In the genomic region with DNA sequence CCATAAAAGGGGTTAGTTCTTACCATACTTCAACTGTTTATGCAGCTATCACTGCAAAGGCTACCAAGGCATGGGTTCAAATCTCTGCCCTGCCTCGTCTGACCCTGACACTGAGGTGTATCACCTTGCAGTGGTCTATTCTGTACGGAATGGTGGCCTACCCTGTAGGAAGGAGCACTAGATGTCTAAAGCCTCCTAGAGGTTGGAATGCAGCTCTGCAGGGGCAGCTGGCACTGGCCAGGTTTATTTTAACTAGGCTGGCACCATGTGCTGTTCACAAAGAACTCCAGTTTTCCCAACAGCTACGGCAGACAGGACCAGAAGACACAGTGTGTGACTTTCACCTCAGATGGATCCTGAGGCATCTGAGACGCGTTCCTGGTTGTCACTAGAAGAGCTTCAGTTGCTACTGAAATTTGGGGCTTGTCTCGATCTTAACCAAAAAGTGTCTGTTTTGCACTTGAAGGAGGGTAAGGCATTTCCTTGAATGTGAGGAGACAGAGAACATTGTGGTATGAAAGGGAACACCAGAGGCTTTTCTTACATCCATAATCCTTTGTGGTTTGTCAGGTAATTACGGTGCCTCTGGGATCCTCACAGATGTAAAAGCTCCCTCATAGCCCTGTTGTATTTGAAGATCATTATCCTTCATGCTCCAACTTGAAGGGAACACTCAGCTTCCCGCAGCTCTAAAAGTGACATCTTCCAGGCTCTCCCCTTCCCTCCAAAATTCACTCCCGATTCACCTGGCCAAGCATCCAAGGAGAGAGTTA, we compare ENCODE assay signal across 10 mouse cellular contexts.
DNase-seq lines count a peak whose midpoint lies in the region; ATAC-seq and TF ChIP-seq lines count a peak whose summit lies in the region.
"Had no signal": no experiment of that assay in that cellular context is flagged by ENCODE, and none has a peak within 500 bp of the region (broad histone marks: within the 10 kb centered on the region; RNA-seq: fewer than 3 reads in every experiment).

No protein-coding gene starts in this region.

- no peak overlapping the region for H3K9ac ChIP-seq in forebrain, postnatal 0 days
- no peak overlapping the region for H3K9ac ChIP-seq in forebrain, embryonic 13.5 days
- H3K9ac ChIP-seq: limb, embryonic 13.5 days had no signal

- H3K4me2 ChIP-seq in forebrain, postnatal 0 days (ENCODE audit: low read depth), result no peak overlapping the region
- no peak overlapping the region for H3K4me2 ChIP-seq in forebrain, embryonic 13.5 days
- H3K4me2 ChIP-seq: limb, embryonic 13.5 days had no signal

- H3K36me3 ChIP-seq in forebrain, postnatal 0 days (ENCODE audit: insufficient read depth), result no peaks in the 10 kb centered on the region
- no peaks in the 10 kb centered on the region for H3K36me3 ChIP-seq in forebrain, embryonic 13.5 days (ENCODE audit: poor library complexity, severe bottlenecking)
- H3K36me3 ChIP-seq in E14TG2a.4 (ENCODE audit: insufficient read depth, low read length), result no peaks in the 10 kb centered on the region
- H3K36me3 ChIP-seq: limb, embryonic 13.5 days had no signal

- H3K27ac ChIP-seq in forebrain, postnatal 0 days (ENCODE audit: low read depth, low read length), result no peak overlapping the region
- H3K27ac ChIP-seq in forebrain, embryonic 13.5 days, result no peak overlapping the region
- H3K27ac ChIP-seq in left cerebral cortex, adult 2 months, result no peak overlapping the region; the same call in 1 of the 2 replicates
- H3K27ac ChIP-seq: limb, embryonic 13.5 days had no signal

- WGBS in forebrain, postnatal 0 days, result 74% methylated on average over 9 of the region's 9 CpGs
- WGBS in forebrain, embryonic 13.5 days, result 81% methylated on average over 9 of the region's 9 CpGs

- no peak for DNase-seq in forebrain, postnatal 0 days
- no peak for DNase-seq in left cerebral cortex, adult 2 months (ENCODE audit: extremely low spot score in 1 of 2, low spot score in 2 of 2)
- no peak for DNase-seq in left cerebral cortex, adult 11 months (ENCODE audit: low spot score)
- peak; percentile 61 for DNase-seq in kidney, postnatal 10 days
- no peak for DNase-seq in urinary bladder, adult 2 months (ENCODE audit: low spot score)
- DNase-seq in thymus, postnatal 25 days, result no peak

- H3K4me3 ChIP-seq in forebrain, postnatal 0 days (ENCODE audit: low read depth, low read length), result no peak overlapping the region
- H3K4me3 ChIP-seq in forebrain, embryonic 13.5 days, result no peak overlapping the region
- H3K4me3 ChIP-seq in left cerebral cortex, adult 2 months, result no peak overlapping the region
- H3K4me3 ChIP-seq in E14TG2a.4 (replicated peaks; ENCODE audit: low read length), result no peak overlapping the region
- H3K4me3 ChIP-seq: limb, embryonic 13.5 days had no signal

- H3K27me3 ChIP-seq in forebrain, postnatal 0 days (ENCODE audit: insufficient read depth, low read length), result no peaks in the 10 kb centered on the region
- no peaks in the 10 kb centered on the region for H3K27me3 ChIP-seq in forebrain, embryonic 13.5 days
- no peaks in the 10 kb centered on the region for H3K27me3 ChIP-seq in E14TG2a.4 (ENCODE audit: insufficient read depth, low read length)
- H3K27me3 ChIP-seq: limb, embryonic 13.5 days had no signal

- no peaks in the 10 kb centered on the region for H3K4me1 ChIP-seq in forebrain, postnatal 0 days (ENCODE audit: insufficient read depth)
- H3K4me1 ChIP-seq in forebrain, embryonic 13.5 days, result peaks cover 10% of the 10 kb centered on the region
- no peaks in the 10 kb centered on the region for H3K4me1 ChIP-seq in E14TG2a.4 (replicated peaks; ENCODE audit: low read depth, low read length)
- H3K4me1 ChIP-seq: limb, embryonic 13.5 days had no signal

- no peaks in the 10 kb centered on the region for H3K9me3 ChIP-seq in forebrain, postnatal 0 days (ENCODE audit: low read length)
- H3K9me3 ChIP-seq in forebrain, embryonic 13.5 days (replicated peaks), result no peaks in the 10 kb centered on the region
- no peaks in the 10 kb centered on the region for H3K9me3 ChIP-seq in E14TG2a.4 (ENCODE audit: low read length)
- H3K9me3 ChIP-seq: limb, embryonic 13.5 days had no signal

- peak; percentile 46 for TF ChIP-seq CTCF in forebrain, postnatal 0 days (IDR thresholded peaks at IDR 0.05; ENCODE audit: low read depth)
- TF ChIP-seq CTCF in left cerebral cortex, adult 2 months (IDR thresholded peaks at IDR 0.05), result peak; percentile 48
- peak; percentile 53 for TF ChIP-seq CTCF in E14TG2a.4 (conservative IDR thresholded peaks at IDR 0.05; ENCODE audit: low read length)

- no peak for ATAC-seq in forebrain, postnatal 0 days
- ATAC-seq in forebrain, embryonic 13.5 days, result no peak
- ATAC-seq: midbrain, embryonic 16.5 days had no signal

- intact Hi-C loops in left cerebral cortex, adult 2 months (cut with DNase I), result no loop called here
